Mouse (Mus musculus) CH12.LX (cell line): ENCODE measurements around the gene Olfr223.

ENCODE experiments used
- MAZ ChIP-seq: IDR thresholded peaks from 2 replicates; pipeline ENCODE4 v1.6.1; 2012; ENCODE audit warnings: low read depth, mild to moderate bottlenecking, inconsistent platforms, low read length, improper control_type of control experiment, moderate library complexity
- MYC ChIP-seq: IDR thresholded peaks from 2 replicates; pipeline ENCODE4 v1.6.1; 2011; ENCODE audit warnings: low read depth, mild to moderate bottlenecking, improper control_type of control experiment, low read length
- POLR2AphosphoS2 ChIP-seq: IDR thresholded peaks from 2 replicates; pipeline ENCODE4 v1.6.1; 2011; ENCODE audit warnings: low read depth, low read length, improper control_type of control experiment

GRCm38 (mm10) chr11:59554127-59554526, 39.0 kb downstream of the Olfr223 start:
- TF ChIP-seq POLR2AphosphoS2: no peak
- no peak for TF ChIP-seq MYC
- TF ChIP-seq MAZ: no peak
